Mouse (Mus musculus) Muller cell, postnatal 12 days (primary cell): ENCODE measurements around the gene Slc7a4.
"Not testable (repeated sequence)": the region's sequence is repeated elsewhere in the genome, so short reads cannot be mapped to it uniquely, and the experiment has no call there.

Experiments used
- DNase-seq: peaks from one replicate; pipeline ENCODE4 v3.0.0-alpha.2; 2015; ENCODE audit errors: inconsistent ontology term

The Slc7a4 gene

GRCm38 (mm10) chr16:17583064-17583463 lies at the start of gene Slc7a4:
Gene Slc7a4 (minus strand): TSS chr16:17583214.
- DNase-seq: no peak

- no peak for DNase-seq
Observed at GRCm38 (mm10) chr16:17632580-17632979, 49.6 kb upstream of the Slc7a4 start.

DNA sequence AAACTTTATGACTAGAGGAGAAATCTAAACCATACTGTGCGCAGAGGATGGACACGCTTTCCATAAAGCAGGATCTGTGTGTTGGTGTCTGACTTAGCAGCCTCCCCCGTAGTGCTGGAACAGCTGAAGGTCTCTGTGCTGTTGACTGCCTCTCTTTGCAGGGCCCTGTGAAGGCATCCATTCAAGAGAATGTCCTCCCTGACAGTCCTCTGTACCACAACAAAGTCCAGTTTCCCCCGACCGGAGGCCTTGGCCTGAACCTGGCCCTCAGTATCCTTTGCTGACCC lies 43.2 kb upstream of the Slc7a4 start:
- DNase-seq: no peak

- no peak for DNase-seq
Observed at GRCm38 (mm10) chr16:17625488-17626268, 42.7 kb upstream of the Slc7a4 start.

- no peak for DNase-seq
Observed at GRCm38 (mm10) chr16:17621936-17622335, 38.9 kb upstream of the Slc7a4 start.

GRCm38 (mm10) chr16:17619198-17620105 lies 36.4 kb upstream of the Slc7a4 start, which contains the start of gene Smpd4:
Gene Smpd4 (plus strand): TSS chr16:17619354.
- DNase-seq: peak; percentile 90

DNA sequence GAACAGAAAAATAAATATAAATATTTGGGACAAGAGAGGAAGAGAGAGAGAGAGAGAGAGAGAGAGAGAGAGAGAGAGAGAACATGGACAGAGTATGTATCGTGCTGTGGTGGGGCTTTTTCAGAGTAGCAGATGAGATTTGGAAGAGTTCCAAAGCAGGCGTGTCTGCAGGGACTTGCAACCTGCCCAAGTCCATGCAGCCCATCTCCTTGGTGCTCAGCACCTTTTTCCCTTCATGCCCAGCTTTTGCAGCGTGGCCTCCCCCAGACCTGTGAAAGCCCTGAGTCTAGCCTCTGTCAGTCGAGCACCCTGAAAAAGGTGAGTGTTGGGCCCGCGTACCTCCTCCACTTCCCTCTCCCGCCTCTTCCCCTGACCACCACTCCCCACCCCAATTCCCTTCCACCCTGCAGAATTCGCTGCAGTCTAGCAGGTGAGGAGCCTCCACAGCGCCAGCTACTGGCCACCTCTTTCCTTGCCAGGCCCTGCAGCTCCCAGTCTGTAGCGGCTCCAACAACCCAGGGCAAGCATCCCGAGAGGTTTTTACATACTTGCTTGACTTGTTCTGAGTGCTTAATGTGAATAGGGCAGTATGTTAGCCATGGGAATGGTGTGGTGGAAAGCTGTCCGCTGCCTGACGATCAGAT lies 35.0 kb upstream of the Slc7a4 start:
- no peak for DNase-seq

GRCm38 (mm10) chr16:17616212-17616611 lies 33.2 kb upstream of the Slc7a4 start:
- no peak for DNase-seq

DNA sequence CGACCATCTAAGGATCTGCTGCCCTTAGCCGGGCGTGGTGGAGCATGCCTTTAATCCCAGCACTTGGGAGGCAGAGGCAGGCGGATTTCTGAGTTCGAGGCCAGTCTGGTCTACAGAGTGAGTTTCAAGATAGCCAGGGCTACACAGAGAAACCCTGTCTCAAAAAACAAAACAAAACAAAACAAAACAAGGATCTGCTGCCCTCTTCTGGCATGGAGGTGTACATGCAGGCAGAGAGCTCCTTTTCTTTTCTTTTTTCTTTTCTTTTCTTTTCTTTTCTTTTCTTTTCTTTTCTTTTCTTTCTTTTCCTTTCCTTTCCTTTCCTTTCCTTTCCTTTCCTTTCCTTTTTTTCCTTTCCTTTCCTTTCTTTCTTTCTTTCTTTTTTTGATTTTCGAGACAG lies 31.7 kb upstream of the Slc7a4 start:
- DNase-seq: not testable (repeated sequence)

DNA sequence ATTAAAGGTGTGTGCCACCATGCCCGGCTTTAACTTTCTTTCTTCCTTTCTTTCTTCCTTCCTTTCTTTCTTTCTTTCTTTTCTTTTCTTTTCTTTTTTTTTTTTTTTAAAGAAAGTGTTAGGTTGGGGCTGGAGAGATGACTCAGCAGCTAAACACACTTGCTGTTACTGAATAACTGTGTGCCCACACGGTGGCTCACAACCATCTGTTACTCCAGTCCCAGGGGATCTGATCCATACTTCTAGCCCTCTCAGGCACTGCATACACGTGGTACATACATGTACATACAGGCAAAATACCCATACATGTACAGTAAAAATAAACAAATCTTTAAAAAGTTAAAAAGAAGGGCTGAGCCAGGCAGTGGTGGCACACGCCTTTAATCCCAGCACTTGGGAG lies 28.4 kb upstream of the Slc7a4 start:
- DNase-seq: no peak

GRCm38 (mm10) chr16:17605684-17606083 lies 22.7 kb upstream of the Slc7a4 start:
- DNase-seq: no peak

DNA sequence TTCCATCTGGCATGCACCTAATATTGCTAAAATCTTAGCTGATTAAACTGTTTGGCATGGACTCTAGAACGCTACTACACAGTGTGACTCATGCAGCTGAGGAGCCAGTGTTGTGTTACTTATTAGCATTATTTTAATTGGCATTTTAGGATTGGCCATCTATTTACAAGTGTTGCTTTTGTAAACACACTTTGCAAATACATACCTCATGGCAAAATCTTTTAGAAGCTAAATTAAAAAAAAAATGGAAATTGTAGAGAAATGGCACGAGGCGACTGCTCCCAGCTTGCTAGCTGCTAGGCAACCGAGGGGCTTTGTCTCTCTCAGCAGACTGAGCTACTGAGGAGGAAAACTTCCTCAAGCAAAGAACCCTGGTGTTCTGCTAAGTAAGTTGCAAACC lies 21.9 kb upstream of the Slc7a4 start:
- DNase-seq: peak; percentile 82

DNA sequence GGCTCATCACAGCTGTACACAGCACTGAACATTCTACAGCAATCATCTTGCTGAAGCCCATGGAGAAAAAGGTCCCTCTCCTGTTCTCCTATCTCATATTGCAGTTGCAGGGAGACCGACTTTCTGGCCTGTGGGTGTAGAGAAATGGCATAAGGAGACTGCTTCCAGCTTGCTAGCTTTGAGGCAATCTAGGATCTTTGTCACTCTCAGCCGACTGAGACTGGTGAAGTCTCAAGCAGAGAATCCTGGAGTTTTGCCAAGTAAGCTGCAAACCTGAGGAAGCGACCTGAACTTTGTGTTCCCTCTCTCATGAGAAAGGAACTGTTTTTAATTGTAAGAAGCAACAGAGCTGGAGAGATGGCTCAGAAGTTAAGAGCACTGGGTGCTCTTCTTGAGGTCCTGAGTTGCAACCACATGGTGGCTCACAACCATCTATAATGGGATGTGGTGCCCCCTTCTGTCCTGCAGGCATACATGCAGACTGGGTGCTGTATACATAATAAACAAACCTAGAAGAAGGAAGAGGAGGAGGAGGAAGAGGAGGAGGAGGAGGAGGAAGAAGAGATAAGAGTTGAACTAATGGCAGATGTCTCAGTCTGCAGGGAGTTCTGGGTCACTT lies 18.0 kb upstream of the Slc7a4 start:
- no peak for DNase-seq

DNA sequence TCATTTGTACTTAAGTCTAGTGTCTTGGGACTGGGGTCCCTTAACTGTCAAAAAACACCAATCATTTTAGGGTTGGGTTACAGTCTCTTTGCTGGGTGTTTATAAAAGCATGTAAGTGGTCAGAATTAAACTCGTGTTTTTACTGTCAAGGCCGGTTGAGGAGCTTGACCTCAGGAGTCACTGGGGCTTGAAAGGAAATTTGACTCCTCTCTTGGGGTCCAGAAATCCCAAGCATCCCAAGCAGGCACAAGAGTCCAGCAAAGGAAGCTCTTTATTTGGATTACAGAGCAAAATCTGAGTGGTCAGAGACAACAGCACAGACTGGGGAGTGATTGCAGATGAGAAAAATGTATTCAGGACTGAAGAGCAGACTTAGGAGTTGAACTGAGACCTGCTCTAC lies 7.7 kb upstream of the Slc7a4 start:
- peak; percentile 24 for DNase-seq

- no peak for DNase-seq
Observed at GRCm38 (mm10) chr16:17584555-17584954, 1.5 kb upstream of the Slc7a4 start.

DNA sequence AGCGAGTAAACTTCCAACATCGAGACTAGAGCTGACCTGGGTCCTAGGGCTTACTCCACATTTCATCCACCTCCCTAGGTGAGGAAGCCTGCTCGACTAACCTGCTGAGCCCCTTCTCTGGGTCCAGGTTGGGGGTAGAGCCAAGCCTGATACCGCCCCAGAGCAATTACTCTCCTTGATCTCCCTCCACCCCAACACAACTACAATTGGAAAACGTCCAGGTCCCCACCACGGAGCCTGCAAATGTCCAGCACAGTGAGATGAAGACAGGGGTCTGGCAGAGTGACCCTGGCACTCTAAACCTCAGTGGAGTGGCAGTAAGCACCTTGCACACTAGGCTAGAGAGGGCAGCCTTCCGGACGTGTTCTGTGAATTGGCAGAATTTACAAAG lies 6.2 kb downstream of the Slc7a4 start:
- no peak for DNase-seq

GRCm38 (mm10) chr16:17575870-17576824 lies 6.9 kb downstream of the Slc7a4 start:
- peak; percentile 44 for DNase-seq

GRCm38 (mm10) chr16:17566186-17566585 lies 16.8 kb downstream of the Slc7a4 start:
- no peak for DNase-seq

GRCm38 (mm10) chr16:17564771-17565170 lies 18.2 kb downstream of the Slc7a4 start:
- DNase-seq: no peak

GRCm38 (mm10) chr16:17564221-17564620 lies 18.8 kb downstream of the Slc7a4 start:
- DNase-seq: no peak

DNA sequence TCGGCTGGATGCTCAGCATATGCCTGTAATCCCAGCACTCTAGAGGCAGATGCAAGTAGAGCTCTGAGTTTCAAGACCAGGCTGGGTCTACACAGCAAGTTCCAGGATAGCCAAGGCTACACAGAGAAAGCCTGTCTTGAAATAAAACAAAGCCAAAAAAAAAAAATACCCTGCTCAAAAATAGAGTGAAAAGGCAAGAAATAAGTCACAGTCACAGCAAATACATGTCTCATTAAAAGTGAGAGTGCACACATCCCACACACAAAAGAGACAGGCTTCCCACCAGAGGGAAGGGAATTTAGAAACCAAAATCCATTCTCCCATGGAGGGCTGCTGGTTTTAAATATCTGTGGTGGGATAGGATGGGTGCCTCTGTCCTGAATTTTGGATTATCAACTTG lies 19.4 kb downstream of the Slc7a4 start:
- no peak for DNase-seq
